Mouse (Mus musculus): ENCODE data around the gene Nckap5. TPM values are rescaled to one million over a fixed set of nuclear protein-coding genes. Genes with fewer than 3 reads are reported as not detected.
A peak's percentile ranks its signal among the peaks of the same experiment; 100 is the strongest.

The Nckap5 gene
- polyA plus RNA-seq, 1 experiment = 0.49 TPM

GRCm38 (mm10) chr1:126011661-126012091 is 818.9 kb downstream of the Nckap5 start:
- Histone ChIP-seq H3K36me3 (replicated peaks; ENCODE audit: low read length) (no peaks in the 10 kb centered on the region), H3K4me1 (no peaks in the 10 kb centered on the region), H3K27me3 (replicated peaks) (no peaks in the 10 kb centered on the region), H3K9me3 (peaks cover 13% of the 10 kb centered on the region), H3K4me3 (replicated peaks) (no peak overlapping the region)
- no peak for TF ChIP-seq FLI1 (IDR thresholded peaks at IDR 0.05; ENCODE audit: low read length)
- TF ChIP-seq GATA1 (IDR thresholded peaks at IDR 0.05; ENCODE audit: borderline replicate concordance, low read length) = no peak

GRCm38 (mm10) chr1:126007571-126007970 is 823.0 kb downstream of the Nckap5 start:
- H3K4me1 ChIP-seq = no peaks in the 10 kb centered on the region
- no peaks in the 10 kb centered on the region for H3K36me3 ChIP-seq (replicated peaks; ENCODE audit: low read length)
- H3K9me3 ChIP-seq = peaks cover 20% of the 10 kb centered on the region
- no peaks in the 10 kb centered on the region for H3K27me3 ChIP-seq (replicated peaks)
- TF ChIP-seq GATA1 (IDR thresholded peaks at IDR 0.05; ENCODE audit: borderline replicate concordance, low read length) = no peak
- TF ChIP-seq FLI1 (IDR thresholded peaks at IDR 0.05; ENCODE audit: low read length) = no peak
- H3K4me3 ChIP-seq (replicated peaks) = peak overlapping the region; percentile 9

GRCm38 (mm10) chr1:126005672-126006071 is 824.9 kb downstream of the Nckap5 start:
- H3K4me1 ChIP-seq = no peaks in the 10 kb centered on the region
- H3K9me3 ChIP-seq = peaks cover 16% of the 10 kb centered on the region
- H3K36me3 ChIP-seq (replicated peaks; ENCODE audit: low read length) = no peaks in the 10 kb centered on the region
- H3K27me3 ChIP-seq (replicated peaks) = no peaks in the 10 kb centered on the region
- TF ChIP-seq FLI1 (IDR thresholded peaks at IDR 0.05; ENCODE audit: low read length) (no peak), GATA1 (IDR thresholded peaks at IDR 0.05; ENCODE audit: borderline replicate concordance, low read length) (no peak)
- H3K4me3 ChIP-seq (replicated peaks) = no peak overlapping the region

- H3K36me3 ChIP-seq (replicated peaks; ENCODE audit: low read length) = no peaks in the 10 kb centered on the region
- no peak overlapping the region for H3K4me3 ChIP-seq (replicated peaks)
- TF ChIP-seq GATA1 (IDR thresholded peaks at IDR 0.05; ENCODE audit: borderline replicate concordance, low read length) (no peak), FLI1 (IDR thresholded peaks at IDR 0.05; ENCODE audit: low read length) (no peak)
- H3K9me3 ChIP-seq = peaks cover 18% of the 10 kb centered on the region; the same call in 1 of the 2 replicates
- H3K27me3 ChIP-seq (replicated peaks) = no peaks in the 10 kb centered on the region
- H3K4me1 ChIP-seq = no peaks in the 10 kb centered on the region
Measured at GRCm38 (mm10) chr1:125996540-125996939, 834.1 kb downstream of the Nckap5 start.

- H3K4me3 ChIP-seq (replicated peaks) = no peak overlapping the region
- H3K27me3 ChIP-seq (replicated peaks) = no peaks in the 10 kb centered on the region
- H3K36me3 ChIP-seq (replicated peaks; ENCODE audit: low read length) = no peaks in the 10 kb centered on the region
- no peak for TF ChIP-seq GATA1 (IDR thresholded peaks at IDR 0.05; ENCODE audit: borderline replicate concordance, low read length)
- TF ChIP-seq FLI1 (IDR thresholded peaks at IDR 0.05; ENCODE audit: low read length) = no peak
- no peaks in the 10 kb centered on the region for H3K4me1 ChIP-seq
- no peaks in the 10 kb centered on the region; the same call in 1 of the 2 replicates for H3K9me3 ChIP-seq
Measured at GRCm38 (mm10) chr1:125987803-125988202, 842.8 kb downstream of the Nckap5 start.

- Histone ChIP-seq H3K4me1 (no peaks in the 10 kb centered on the region), H3K4me3 (replicated peaks) (no peak overlapping the region), H3K27me3 (replicated peaks) (no peaks in the 10 kb centered on the region), H3K9me3 (peaks cover 8% of the 10 kb centered on the region), H3K36me3 (replicated peaks; ENCODE audit: low read length) (no peaks in the 10 kb centered on the region)
- no peak for TF ChIP-seq FLI1 (IDR thresholded peaks at IDR 0.05; ENCODE audit: low read length)
- no peak for TF ChIP-seq GATA1 (IDR thresholded peaks at IDR 0.05; ENCODE audit: borderline replicate concordance, low read length)
Measured at GRCm38 (mm10) chr1:125984570-125984969, 846.0 kb downstream of the Nckap5 start.

GRCm38 (mm10) chr1:125974649-125975048 is 856.0 kb downstream of the Nckap5 start:
- no peaks in the 10 kb centered on the region for H3K4me1 ChIP-seq
- H3K27me3 ChIP-seq (replicated peaks) = no peaks in the 10 kb centered on the region

GRCm38 (mm10) chr1:125971933-125972332 is 858.7 kb downstream of the Nckap5 start:
- TF ChIP-seq GATA1 (IDR thresholded peaks at IDR 0.05; ENCODE audit: borderline replicate concordance, low read length) (no peak), FLI1 (IDR thresholded peaks at IDR 0.05; ENCODE audit: low read length) (no peak)
- no peak overlapping the region for H3K4me3 ChIP-seq (replicated peaks)
- H3K36me3 ChIP-seq (replicated peaks; ENCODE audit: low read length) = no peaks in the 10 kb centered on the region
- peaks cover 8% of the 10 kb centered on the region; the same call in 1 of the 2 replicates for H3K9me3 ChIP-seq
- H3K4me1 ChIP-seq = no peaks in the 10 kb centered on the region
- H3K27me3 ChIP-seq (replicated peaks) = no peaks in the 10 kb centered on the region

More at GRCm38 (mm10) chr1:125974649-125975048, 856.0 kb downstream of the Nckap5 start:
- H3K9me3 ChIP-seq = peaks cover 5% of the 10 kb centered on the region; the same call in 1 of the 2 replicates
- H3K36me3 ChIP-seq (replicated peaks; ENCODE audit: low read length) = no peaks in the 10 kb centered on the region
- TF ChIP-seq FLI1 (IDR thresholded peaks at IDR 0.05; ENCODE audit: low read length) (no peak), GATA1 (IDR thresholded peaks at IDR 0.05; ENCODE audit: borderline replicate concordance, low read length) (no peak)
- no peak overlapping the region for H3K4me3 ChIP-seq (replicated peaks)

- no peaks in the 10 kb centered on the region for H3K27me3 ChIP-seq (replicated peaks)
- H3K36me3 ChIP-seq (replicated peaks; ENCODE audit: low read length) = no peaks in the 10 kb centered on the region
- H3K9me3 ChIP-seq = peaks cover 12% of the 10 kb centered on the region
- no peaks in the 10 kb centered on the region for H3K4me1 ChIP-seq
- no peak overlapping the region for H3K4me3 ChIP-seq (replicated peaks)
- TF ChIP-seq FLI1 (IDR thresholded peaks at IDR 0.05; ENCODE audit: low read length) (no peak), GATA1 (IDR thresholded peaks at IDR 0.05; ENCODE audit: borderline replicate concordance, low read length) (no peak)
Measured at GRCm38 (mm10) chr1:125967671-125968070, 862.9 kb downstream of the Nckap5 start.

GRCm38 (mm10) chr1:125951026-125951425 is 879.6 kb downstream of the Nckap5 start:
- no peaks in the 10 kb centered on the region for H3K4me1 ChIP-seq
- no peaks in the 10 kb centered on the region for H3K9me3 ChIP-seq
- H3K4me3 ChIP-seq (replicated peaks) = no peak overlapping the region
- no peak for TF ChIP-seq GATA1 (IDR thresholded peaks at IDR 0.05; ENCODE audit: borderline replicate concordance, low read length)
- TF ChIP-seq FLI1 (IDR thresholded peaks at IDR 0.05; ENCODE audit: low read length) = no peak
- H3K27me3 ChIP-seq (replicated peaks) = no peaks in the 10 kb centered on the region
- no peaks in the 10 kb centered on the region for H3K36me3 ChIP-seq (replicated peaks; ENCODE audit: low read length)

GRCm38 (mm10) chr1:125949076-125949475 is 881.5 kb downstream of the Nckap5 start:
- Histone ChIP-seq H3K4me1 (no peaks in the 10 kb centered on the region), H3K27me3 (replicated peaks) (no peaks in the 10 kb centered on the region), H3K4me3 (replicated peaks) (no peak overlapping the region), H3K36me3 (replicated peaks; ENCODE audit: low read length) (no peaks in the 10 kb centered on the region), H3K9me3 (no peaks in the 10 kb centered on the region)
- TF ChIP-seq FLI1 (IDR thresholded peaks at IDR 0.05; ENCODE audit: low read length) (no peak), GATA1 (IDR thresholded peaks at IDR 0.05; ENCODE audit: borderline replicate concordance, low read length) (no peak)

Data from megakaryocyte, embryonic 14.5 days (primary cell).